Comparison of ENCODE assay signal across 9 mouse cellular contexts in the genomic region with DNA sequence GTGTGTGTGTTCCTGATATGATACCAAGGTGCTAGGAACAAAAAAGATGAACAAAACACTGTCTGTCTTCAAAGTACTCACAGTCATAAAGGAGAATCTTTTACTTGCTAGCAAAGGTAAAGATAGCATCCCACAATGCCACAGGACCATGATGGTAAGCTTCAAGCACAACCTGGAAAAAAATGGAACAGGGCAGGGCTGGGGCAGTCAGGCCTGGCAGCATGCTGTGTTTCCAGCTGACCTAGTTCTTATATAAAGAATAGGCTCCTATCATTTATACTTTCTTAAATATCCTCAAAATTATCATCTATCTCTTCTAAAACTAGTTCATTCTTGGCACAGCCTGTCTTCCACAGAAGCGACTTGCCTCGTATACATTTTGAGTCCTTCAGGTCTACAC.
"Had no signal": no experiment of that assay in that cellular context is flagged by ENCODE, and none has a peak within 500 bp of the region (broad histone marks: within the 10 kb centered on the region; RNA-seq: fewer than 3 reads in every experiment).

No protein-coding gene starts in this region.

- ATAC-seq: midbrain, embryonic 13.5 days; midbrain, embryonic 15.5 days had no signal

- DNase-seq: lung, embryonic 14.5 days; lung, postnatal 10 days; lung, postnatal 4 days; right cerebral cortex, postnatal 14 days; thymus, adult 2 months; thymus, postnatal 25 days; thymus, postnatal 4 days had no signal
